Mouse (Mus musculus) gastrocnemius, adult 2 months (tissue): Measurements from ENCODE around the gene Rpgr. TPM values are rescaled to one million over a fixed set of nuclear protein-coding genes. Genes with fewer than 3 reads are reported as not detected.

Experiments used
- DNase-seq: peaks from one replicate; pipeline ENCODE4 v3.0.0; 2022
- H3K27ac ChIP-seq: fragments of 200-600 bp; 2 replicates; pipeline ENCODE4 v1.8.1; 2022; ENCODE audit warnings: mild to moderate bottlenecking
- H3K4me3 ChIP-seq: fragments of 200-600 bp; 2 replicates; pipeline ENCODE4 v1.8.1; 2022; ENCODE audit warnings: mild to moderate bottlenecking, moderate library complexity
- CTCF ChIP-seq: fragments of 200-600 bp; IDR thresholded peaks from 2 replicates; pipeline ENCODE4 v1.8.1; 2022; ENCODE audit warnings: antibody characterized with exemption, mild to moderate bottlenecking, moderate library complexity
- intact Hi-C: fragments of 180-260 bp; cut with DNase I; formaldehyde crosslinking; loops from one replicate; pipeline ENCODE4 v1.15.1; 2025
- total RNA-seq, 2 experiments: library from RNA; stranded (reverse); gene quantifications; 2 replicates each; pipeline ENCODE4 v1.2.3; 2021

The Rpgr gene
- total RNA-seq, 2 experiments from 2014 or later = 1.4 to 1.7 TPM

GRCm38 (mm10) chrX:10152390-10152789, 64.3 kb downstream of the Rpgr start:
- H3K27ac ChIP-seq = no peak overlapping the region
- intact Hi-C loops = no loop called here
- TF ChIP-seq CTCF = no peak
- H3K4me3 ChIP-seq = no peak overlapping the region
- no peak for DNase-seq

- intact Hi-C loops = no loop called here
- DNase-seq = no peak
- no peak for TF ChIP-seq CTCF
- peak within 1 kb of the TSS; percentile 58 for H3K4me3 ChIP-seq
- H3K27ac ChIP-seq = peak within 1 kb of the TSS; percentile 56
These were observed 99.5 kb downstream of the Rpgr start, which contains the start of gene Srpx for GRCm38 (mm10) chrX:10117065-10117719. TSS of gene Srpx (minus strand) at chrX:10117709.

- Histone ChIP-seq H3K4me3 (peak overlapping the region; percentile 58), H3K27ac (no peak overlapping the region)
- no peak for DNase-seq
- no peak for TF ChIP-seq CTCF
- intact Hi-C loops = no loop called here
These were observed 100.9 kb downstream of the Rpgr start for GRCm38 (mm10) chrX:10115780-10116179.

GRCm38 (mm10) chrX:10110736-10111135, 106.0 kb downstream of the Rpgr start:
- TF ChIP-seq CTCF = no peak
- Histone ChIP-seq H3K4me3 (no peak overlapping the region), H3K27ac (no peak overlapping the region)
- no peak for DNase-seq
- intact Hi-C loops = no loop called here

- no peak overlapping the region for H3K27ac ChIP-seq
- DNase-seq = no peak
- H3K4me3 ChIP-seq = no peak overlapping the region
- TF ChIP-seq CTCF = no peak
- intact Hi-C loops = no loop called here
These were observed 108.2 kb downstream of the Rpgr start for GRCm38 (mm10) chrX:10108558-10108957.

GRCm38 (mm10) chrX:10105475-10105874, 111.2 kb downstream of the Rpgr start:
- TF ChIP-seq CTCF = no peak
- intact Hi-C loops = no loop called here
- DNase-seq = no peak
- Histone ChIP-seq H3K27ac (no peak overlapping the region), H3K4me3 (no peak overlapping the region)

GRCm38 (mm10) chrX:10102739-10103138, 114.0 kb downstream of the Rpgr start:
- no peak for TF ChIP-seq CTCF

GRCm38 (mm10) chrX:10095797-10096196, 120.9 kb downstream of the Rpgr start:
- DNase-seq = no peak
- H3K4me3 ChIP-seq = no peak overlapping the region
- TF ChIP-seq CTCF = no peak
- no peak overlapping the region for H3K27ac ChIP-seq
- intact Hi-C loops = no loop called here

More at GRCm38 (mm10) chrX:10102739-10103138, 114.0 kb downstream of the Rpgr start:
- intact Hi-C loops = no loop called here
- no peak for DNase-seq
- no peak overlapping the region for H3K4me3 ChIP-seq
- no peak overlapping the region for H3K27ac ChIP-seq

GRCm38 (mm10) chrX:10080385-10080784, 136.3 kb downstream of the Rpgr start:
- H3K4me3 ChIP-seq = no peak overlapping the region
- no peak for TF ChIP-seq CTCF
- DNase-seq = no peak
- H3K27ac ChIP-seq = no peak overlapping the region
- intact Hi-C loops = no loop called here

- intact Hi-C loops = no loop called here
- no peak for DNase-seq
- no peak overlapping the region for H3K4me3 ChIP-seq
- no peak overlapping the region for H3K27ac ChIP-seq
- TF ChIP-seq CTCF = no peak
These were observed 136.7 kb downstream of the Rpgr start for GRCm38 (mm10) chrX:10079981-10080380.

- no peak for TF ChIP-seq CTCF
- no peak overlapping the region for H3K4me3 ChIP-seq
- no peak overlapping the region for H3K27ac ChIP-seq
- DNase-seq = no peak
- intact Hi-C loops = no loop called here
These were observed 142.8 kb downstream of the Rpgr start for GRCm38 (mm10) chrX:10073966-10074365.

GRCm38 (mm10) chrX:10071529-10071928, 145.2 kb downstream of the Rpgr start:
- intact Hi-C loops = no loop called here
- no peak for DNase-seq
- Histone ChIP-seq H3K4me3 (no peak overlapping the region), H3K27ac (no peak overlapping the region)
- TF ChIP-seq CTCF = no peak

GRCm38 (mm10) chrX:10070689-10071088, 146.0 kb downstream of the Rpgr start:
- DNase-seq = no peak
- no peak overlapping the region for H3K27ac ChIP-seq
- intact Hi-C loops = no loop called here
- H3K4me3 ChIP-seq = no peak overlapping the region
- peak; percentile 52 for TF ChIP-seq CTCF

GRCm38 (mm10) chrX:10069405-10069804, 147.3 kb downstream of the Rpgr start:
- no peak for TF ChIP-seq CTCF
- intact Hi-C loops = no loop called here
- Histone ChIP-seq H3K4me3 (no peak overlapping the region), H3K27ac (no peak overlapping the region)
- no peak for DNase-seq
